Mouse (Mus musculus) T-cell, adult 2 months (primary cell): ENCODE data around the gene Dpep2nb.

ENCODE experiments used
- DNase-seq: peaks from one replicate; pipeline ENCODE4 v3.0.0; 2022; ENCODE audit warnings: low spot score

Gene Dpep2nb

GRCm38 (mm10) chr8:105961536-105961935 lies 44.2 kb downstream of the Dpep2nb start:
- no peak for DNase-seq

- no peak for DNase-seq
Observed at GRCm38 (mm10) chr8:105961101-105961500, 44.7 kb downstream of the Dpep2nb start.

DNA sequence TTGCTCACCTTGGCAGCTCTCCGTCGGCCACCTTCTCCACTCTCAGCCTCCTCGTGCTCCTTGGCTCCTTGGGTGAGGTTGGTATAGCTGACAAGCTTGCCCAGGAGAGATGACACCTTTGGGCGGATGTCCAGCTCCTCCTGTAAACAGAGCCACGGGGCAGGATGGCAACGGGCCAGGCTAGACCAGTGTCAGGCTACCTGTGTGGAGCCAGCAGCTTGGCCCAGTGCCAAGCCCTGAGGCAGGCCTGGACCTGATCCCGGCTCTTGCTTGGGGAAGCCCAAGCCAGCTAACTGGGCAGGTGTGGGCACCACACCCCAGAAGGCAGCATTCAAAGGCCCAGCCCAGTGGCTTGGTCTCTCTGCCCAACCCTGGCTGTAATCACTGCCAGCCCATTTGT lies 46.4 kb downstream of the Dpep2nb start:
- DNase-seq, result no peak

- no peak for DNase-seq
Observed at GRCm38 (mm10) chr8:105957813-105958212, 48.0 kb downstream of the Dpep2nb start.

- DNase-seq, result no peak
Observed at GRCm38 (mm10) chr8:105956556-105956955, 49.2 kb downstream of the Dpep2nb start.

GRCm38 (mm10) chr8:105951057-105951659 lies 54.6 kb downstream of the Dpep2nb start:
- DNase-seq, result no peak

DNA sequence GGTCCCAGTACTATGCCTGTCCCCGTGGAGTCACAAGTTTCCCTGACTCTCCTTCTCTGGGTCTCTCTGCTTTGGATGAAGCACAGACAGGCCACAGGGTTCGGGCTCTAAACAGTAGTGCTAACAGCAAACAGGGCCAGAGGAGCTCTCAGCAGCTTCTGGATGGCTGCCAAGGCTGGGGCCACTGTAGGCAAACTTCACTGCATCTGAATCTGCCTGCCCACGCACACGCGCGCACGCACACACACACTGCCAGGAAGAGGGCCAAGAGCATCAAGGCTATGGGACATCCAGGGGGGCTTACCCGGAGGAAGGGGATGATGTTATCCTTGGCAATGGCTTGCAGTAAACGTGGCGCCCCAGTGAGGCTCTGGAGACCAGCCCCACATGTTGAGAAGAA lies 56.4 kb downstream of the Dpep2nb start:
- no peak for DNase-seq
